Mouse (Mus musculus): ENCODE data around the gene Romo1.

- TF ChIP-seq CTCF (IDR thresholded peaks at IDR 0.05; ENCODE audit: insufficient read depth, low read depth, low read length) (no peak), POLR2A (IDR thresholded peaks at IDR 0.05; ENCODE audit: insufficient read depth, low read depth, low read length) (no peak)
These were observed 49.4 kb downstream of the Romo1 start for GRCm38 (mm10) chr2:156193066-156193862.

Measured in olfactory bulb, adult 2 months (tissue).